Mouse (Mus musculus) regulatory T cell (primary cell): ENCODE data around the gene Cldn2.

Experiments used
- in situ Hi-C: fragments of 300-600 bp; cut with MboI, MseI; formaldehyde crosslinking; loops from one replicate; pipeline ENCODE4 v1.15.1; 2025; ENCODE audit warnings: high pct_unique_total_duplicates

The Cldn2 gene

GRCm38 (mm10) chrX:139807391-139807790, 6.8 kb downstream of the Cldn2 start:
- in situ Hi-C loops, result no loop called here

- in situ Hi-C loops, result no loop called here
Observed at GRCm38 (mm10) chrX:139808085-139808484, 7.5 kb downstream of the Cldn2 start.

- in situ Hi-C loops, result no loop called here
Observed at GRCm38 (mm10) chrX:139808501-139808900, 7.9 kb downstream of the Cldn2 start.

- in situ Hi-C loops, result no loop called here
Observed at GRCm38 (mm10) chrX:139812636-139813298, 12.1 kb downstream of the Cldn2 start.

GRCm38 (mm10) chrX:139813299-139814002, 12.8 kb downstream of the Cldn2 start:
- in situ Hi-C loops, result no loop called here

GRCm38 (mm10) chrX:139814018-139814635, 13.5 kb downstream of the Cldn2 start:
- in situ Hi-C loops, result no loop called here

- in situ Hi-C loops, result no loop called here
Observed at GRCm38 (mm10) chrX:139815201-139815600, 14.6 kb downstream of the Cldn2 start.

GRCm38 (mm10) chrX:139825402-139825801, 24.8 kb downstream of the Cldn2 start:
- in situ Hi-C loops, result no loop called here

GRCm38 (mm10) chrX:139826926-139827325, 26.3 kb downstream of the Cldn2 start:
- in situ Hi-C loops, result no loop called here

GRCm38 (mm10) chrX:139828363-139829092, 27.9 kb downstream of the Cldn2 start:
- in situ Hi-C loops, result no loop called here

- in situ Hi-C loops, result no loop called here
Observed at GRCm38 (mm10) chrX:139832464-139832863, 31.8 kb downstream of the Cldn2 start.

GRCm38 (mm10) chrX:139839057-139839456, 38.4 kb downstream of the Cldn2 start:
- in situ Hi-C loops, result no loop called here

- in situ Hi-C loops, result no loop called here
Observed at GRCm38 (mm10) chrX:139841091-139841490, 40.5 kb downstream of the Cldn2 start.

- in situ Hi-C loops, result no loop called here
Observed at GRCm38 (mm10) chrX:139854795-139855194, 54.2 kb downstream of the Cldn2 start.

GRCm38 (mm10) chrX:139859402-139859801, 58.8 kb downstream of the Cldn2 start:
- in situ Hi-C loops, result no loop called here
